Comparison of ENCODE assay signal across 16 mouse cellular contexts in the genomic region with DNA sequence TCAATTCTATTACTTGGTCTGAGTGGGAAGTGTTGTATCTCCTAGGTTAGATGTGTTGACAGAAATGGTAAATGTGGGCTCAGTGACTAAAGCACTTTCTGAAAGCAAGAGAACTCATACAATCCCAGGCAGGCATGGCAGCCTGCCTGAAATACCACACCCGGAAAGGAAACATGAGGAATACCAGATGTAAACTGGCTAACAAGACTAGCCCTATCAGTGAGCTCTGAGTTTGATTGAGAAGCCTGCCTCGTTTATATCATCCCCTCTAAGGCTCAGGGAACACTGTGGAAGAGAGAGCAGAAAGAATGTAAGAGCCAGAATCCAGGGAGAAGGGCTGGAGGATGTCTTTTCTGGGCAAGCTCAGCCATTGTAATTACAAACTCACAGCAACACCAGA. TPM values are rescaled to one million over a fixed set of nuclear protein-coding genes. Genes with fewer than 3 reads are reported as not detected.
A peak's percentile ranks its signal among the peaks of the same experiment; 100 is the strongest.
DNase-seq lines count a peak whose midpoint lies in the region; ATAC-seq and TF ChIP-seq lines count a peak whose summit lies in the region.
"Had no signal": no experiment of that assay in that cellular context is flagged by ENCODE, and none has a peak within 500 bp of the region (broad histone marks: within the 10 kb centered on the region; RNA-seq: fewer than 3 reads in every experiment).

No protein-coding gene starts in this region.

- H3K27me3 ChIP-seq in heart, postnatal 0 days (ENCODE audit: control insufficient read depth, insufficient read depth, low read length) = peaks cover 26% of the 10 kb centered on the region
- peaks cover 29% of the 10 kb centered on the region for H3K27me3 ChIP-seq in heart, embryonic 10.5 days (ENCODE audit: insufficient read depth, poor library complexity, severe bottlenecking)
- peaks cover 14% of the 10 kb centered on the region for H3K27me3 ChIP-seq in midbrain, embryonic 14.5 days (ENCODE audit: control insufficient read depth, insufficient read depth, low read length)
- peaks cover 27% of the 10 kb centered on the region for H3K27me3 ChIP-seq in midbrain, embryonic 13.5 days
- H3K27me3 ChIP-seq in embryonic facial prominence, embryonic 13.5 days = peaks cover 5% of the 10 kb centered on the region; the same call in 1 of the 2 replicates
- no peaks in the 10 kb centered on the region for H3K27me3 ChIP-seq in stomach, postnatal 0 days (ENCODE audit: control insufficient read depth, insufficient read depth, low read length)
- H3K27me3 ChIP-seq: CH12.LX had no signal

- H3K9me3 ChIP-seq in heart, postnatal 0 days (replicated peaks; ENCODE audit: control insufficient read depth, low read length) = no peaks in the 10 kb centered on the region
- H3K9me3 ChIP-seq in heart, embryonic 10.5 days = no peaks in the 10 kb centered on the region
- no peaks in the 10 kb centered on the region for H3K9me3 ChIP-seq in midbrain, embryonic 14.5 days (ENCODE audit: control insufficient read depth, low read length)
- no peaks in the 10 kb centered on the region for H3K9me3 ChIP-seq in midbrain, embryonic 13.5 days
- H3K9me3 ChIP-seq in embryonic facial prominence, embryonic 13.5 days = no peaks in the 10 kb centered on the region
- no peaks in the 10 kb centered on the region for H3K9me3 ChIP-seq in stomach, postnatal 0 days (ENCODE audit: control insufficient read depth, low read length)
- H3K9me3 ChIP-seq: embryonic facial prominence, embryonic 15.5 days; heart, embryonic 15.5 days; neural tube, embryonic 13.5 days had no signal

- TF ChIP-seq EP300 in heart, postnatal 0 days (IDR thresholded peaks at IDR 0.05; ENCODE audit: low read depth) = no peak
- TF ChIP-seq EP300 in stomach, postnatal 0 days (optimal IDR thresholded peaks at IDR 0.05) = no peak

- no peak overlapping the region for H3K4me2 ChIP-seq in heart, postnatal 0 days (ENCODE audit: low read depth, low read length)
- no peak overlapping the region for H3K4me2 ChIP-seq in midbrain, embryonic 14.5 days (ENCODE audit: low read length)
- H3K4me2 ChIP-seq in midbrain, embryonic 13.5 days (replicated peaks) = no peak overlapping the region
- peak overlapping the region; percentile 18; the same call in 1 of the 2 replicates for H3K4me2 ChIP-seq in embryonic facial prominence, embryonic 13.5 days
- no peak overlapping the region for H3K4me2 ChIP-seq in stomach, postnatal 0 days (replicated peaks; ENCODE audit: low read depth)
- H3K4me2 ChIP-seq: embryonic facial prominence, embryonic 15.5 days; heart, embryonic 15.5 days; neural tube, embryonic 13.5 days had no signal

- peak; percentile 62; the same call in 1 of the 2 replicates for ATAC-seq in heart, postnatal 0 days (ENCODE audit: insufficient read depth, low read depth)
- no peak for ATAC-seq in midbrain, embryonic 14.5 days (ENCODE audit: low FRiP score, low TSS enrichment)
- ATAC-seq in midbrain, embryonic 13.5 days = no peak
- no peak for ATAC-seq in embryonic facial prominence, embryonic 13.5 days (ENCODE audit: insufficient number of reproducible peaks, insufficient read depth, low FRiP score, low TSS enrichment, low read depth)
- ATAC-seq in stomach, postnatal 0 days (ENCODE audit: low FRiP score, low TSS enrichment) = peak; percentile 69
- ATAC-seq: liver, postnatal 0 days had no signal

- no peaks in the 10 kb centered on the region for H3K36me3 ChIP-seq in heart, postnatal 0 days (replicated peaks; ENCODE audit: control insufficient read depth, insufficient read depth, low read length)
- no peaks in the 10 kb centered on the region for H3K36me3 ChIP-seq in heart, embryonic 10.5 days
- H3K36me3 ChIP-seq in midbrain, embryonic 14.5 days (ENCODE audit: control insufficient read depth, insufficient read depth, low read length) = no peaks in the 10 kb centered on the region
- no peaks in the 10 kb centered on the region for H3K36me3 ChIP-seq in midbrain, embryonic 13.5 days
- H3K36me3 ChIP-seq in embryonic facial prominence, embryonic 13.5 days = no peaks in the 10 kb centered on the region
- no peaks in the 10 kb centered on the region for H3K36me3 ChIP-seq in stomach, postnatal 0 days (ENCODE audit: control insufficient read depth, insufficient read depth, low read length)
- H3K36me3 ChIP-seq: embryonic facial prominence, embryonic 15.5 days; heart, embryonic 15.5 days; neural tube, embryonic 13.5 days had no signal

- no peak overlapping the region for H3K9ac ChIP-seq in heart, postnatal 0 days (replicated peaks; ENCODE audit: low read depth, low read length)
- H3K9ac ChIP-seq in midbrain, embryonic 14.5 days (replicated peaks; ENCODE audit: low read length) = no peak overlapping the region
- no peak overlapping the region for H3K9ac ChIP-seq in midbrain, embryonic 13.5 days (replicated peaks)
- H3K9ac ChIP-seq in embryonic facial prominence, embryonic 13.5 days = no peak overlapping the region
- no peak overlapping the region for H3K9ac ChIP-seq in stomach, postnatal 0 days (ENCODE audit: low read length)
- H3K9ac ChIP-seq: embryonic facial prominence, embryonic 15.5 days; heart, embryonic 15.5 days; liver, postnatal 0 days; neural tube, embryonic 13.5 days had no signal

- DNase-seq in heart, postnatal 0 days (ENCODE audit: low spot score) = peak; percentile 34
- DNase-seq in heart, embryonic 10.5 days (ENCODE audit: low spot score) = no peak
- peak; percentile 36 for DNase-seq in midbrain, embryonic 14.5 days
- peak; percentile 67 for DNase-seq in stomach, postnatal 0 days (ENCODE audit: low spot score)
- DNase-seq in frontal cortex, adult 2 months (ENCODE audit: extremely low spot score in 1 of 2, low spot score in 1 of 2) = no peak
- DNase-seq in gastrocnemius, adult 18-20 months (ENCODE audit: low spot score) = no peak
- DNase-seq: adrenal gland, postnatal 25 days; cerebellum, adult 11 months; liver, postnatal 0 days; thymus, postnatal 14 days had no signal

- H3K4me1 ChIP-seq in heart, postnatal 0 days (ENCODE audit: control insufficient read depth, insufficient read depth) = no peaks in the 10 kb centered on the region; the same call in 1 of the 2 replicates
- H3K4me1 ChIP-seq in heart, embryonic 10.5 days = peaks cover 6% of the 10 kb centered on the region; the same call in 1 of the 2 replicates
- H3K4me1 ChIP-seq in midbrain, embryonic 14.5 days (ENCODE audit: control insufficient read depth, insufficient read depth, low read length) = no peaks in the 10 kb centered on the region
- no peaks in the 10 kb centered on the region for H3K4me1 ChIP-seq in midbrain, embryonic 13.5 days (replicated peaks)
- peaks cover 23% of the 10 kb centered on the region for H3K4me1 ChIP-seq in embryonic facial prominence, embryonic 13.5 days
- no peaks in the 10 kb centered on the region for H3K4me1 ChIP-seq in stomach, postnatal 0 days (replicated peaks; ENCODE audit: control insufficient read depth, insufficient read depth)
- H3K4me1 ChIP-seq: neural tube, embryonic 13.5 days had no signal

- no peak overlapping the region for H3K27ac ChIP-seq in heart, postnatal 0 days (ENCODE audit: low read depth)
- no peak overlapping the region for H3K27ac ChIP-seq in heart, embryonic 10.5 days
- H3K27ac ChIP-seq in midbrain, embryonic 14.5 days (replicated peaks; ENCODE audit: low read depth, low read length) = no peak overlapping the region
- H3K27ac ChIP-seq in midbrain, embryonic 13.5 days = no peak overlapping the region
- H3K27ac ChIP-seq in embryonic facial prominence, embryonic 13.5 days = no peak overlapping the region
- no peak overlapping the region for H3K27ac ChIP-seq in stomach, postnatal 0 days (replicated peaks)
- H3K27ac ChIP-seq: embryonic facial prominence, embryonic 15.5 days; heart, embryonic 15.5 days; neural tube, embryonic 13.5 days had no signal

- WGBS in heart, postnatal 0 days = 10% methylated on average over 2 of the region's 2 CpGs
- 25% methylated on average over 2 of the region's 2 CpGs for WGBS in heart, embryonic 10.5 days
- 40% methylated on average over 2 of the region's 2 CpGs for WGBS in midbrain, embryonic 14.5 days
- WGBS in midbrain, embryonic 13.5 days = 56% methylated on average over 2 of the region's 2 CpGs
- 6% methylated on average over 2 of the region's 2 CpGs for WGBS in embryonic facial prominence, embryonic 13.5 days
- 12% methylated on average over 2 of the region's 2 CpGs for WGBS in stomach, postnatal 0 days

- no peak overlapping the region for H3K4me3 ChIP-seq in heart, postnatal 0 days (ENCODE audit: low read depth, low read length)
- no peak overlapping the region for H3K4me3 ChIP-seq in heart, embryonic 10.5 days
- H3K4me3 ChIP-seq in midbrain, embryonic 14.5 days (replicated peaks; ENCODE audit: low read depth, low read length) = no peak overlapping the region
- no peak overlapping the region for H3K4me3 ChIP-seq in midbrain, embryonic 13.5 days (replicated peaks)
- peak overlapping the region; percentile 24 for H3K4me3 ChIP-seq in embryonic facial prominence, embryonic 13.5 days
- no peak overlapping the region for H3K4me3 ChIP-seq in stomach, postnatal 0 days (ENCODE audit: low read depth, low read length)
- H3K4me3 ChIP-seq: embryonic facial prominence, embryonic 15.5 days; heart, embryonic 15.5 days; neural tube, embryonic 13.5 days had no signal

- no peak for TF ChIP-seq CTCF in heart, postnatal 0 days (IDR thresholded peaks at IDR 0.05; ENCODE audit: low read depth)
- no peak for TF ChIP-seq CTCF in stomach, postnatal 0 days (IDR thresholded peaks at IDR 0.05; ENCODE audit: low read depth)

RNA-seq across cellular contexts. Expression of a gene that starts 7.0 kb away (rescaled TPM):
- 0.31 and 1.9 TPM in 2 replicates for total RNA-seq in heart, postnatal 0 days (2014; rRNA removed; ENCODE audit: low replicate concordance)
- 0.14 and 0.25 TPM in 2 replicates for polyA plus RNA-seq in heart, postnatal 0 days (2015; fragmentation: Nextera tagmentation; extraction: Ambion mirVana)
- 0.30 and 2.4 TPM in 2 replicates for polyA plus RNA-seq in heart, embryonic 10.5 days (2016; fragmentation: Nextera tagmentation; extraction: Ambion mirVana)
- polyA plus RNA-seq in midbrain, embryonic 14.5 days (2014; fragmentation: Nextera tagmentation; extraction: Ambion mirVana) = 0.16 TPM in 1 of 2 replicates, not detected in the other
- polyA plus RNA-seq in midbrain, embryonic 13.5 days (2015; fragmentation: Nextera tagmentation; extraction: Ambion mirVana) = 0.05 and 0.26 TPM in 2 replicates
- 13.6 and 16.1 TPM in 2 replicates for polyA plus RNA-seq in embryonic facial prominence, embryonic 13.5 days (2015; fragmentation: Nextera tagmentation; extraction: Ambion mirVana)
- polyA plus RNA-seq in stomach, postnatal 0 days (2015; fragmentation: Nextera tagmentation; extraction: Ambion mirVana) = 78.3 and 83.9 TPM in 2 replicates
- polyA plus RNA-seq in frontal cortex, adult 2 months (2012; rRNA removed) = 0.10 and 0.15 TPM in 2 replicates
- under 1 TPM; 0.11 to 0.74 TPM for total RNA-seq in gastrocnemius, adult 18-20 months (2021)
- total RNA-seq: adrenal gland, postnatal 25 days; CH12.LX had no signal

RNA-seq across cellular contexts. Expression of a gene that starts 45.4 kb away (rescaled TPM):
- 20.5 and 20.8 TPM in 2 replicates for total RNA-seq in heart, postnatal 0 days (2014; rRNA removed; ENCODE audit: low replicate concordance)
- 7.4 and 7.9 TPM in 2 replicates for polyA plus RNA-seq in heart, postnatal 0 days (2015; fragmentation: Nextera tagmentation; extraction: Ambion mirVana)
- 15.8 and 16.9 TPM in 2 replicates for polyA plus RNA-seq in heart, embryonic 10.5 days (2016; fragmentation: Nextera tagmentation; extraction: Ambion mirVana)
- polyA plus RNA-seq in midbrain, embryonic 14.5 days (2014; fragmentation: Nextera tagmentation; extraction: Ambion mirVana) = 6.8 and 8.7 TPM in 2 replicates
- polyA plus RNA-seq in midbrain, embryonic 13.5 days (2015; fragmentation: Nextera tagmentation; extraction: Ambion mirVana) = 3.9 and 5.5 TPM in 2 replicates
- polyA plus RNA-seq in embryonic facial prominence, embryonic 13.5 days (2015; fragmentation: Nextera tagmentation; extraction: Ambion mirVana) = 13.0 and 13.3 TPM in 2 replicates
- 22.3 and 24.8 TPM in 2 replicates for polyA plus RNA-seq in stomach, postnatal 0 days (2015; fragmentation: Nextera tagmentation; extraction: Ambion mirVana)
- 2.8 and 3.1 TPM in 2 replicates for polyA plus RNA-seq in frontal cortex, adult 2 months (2012; rRNA removed)
- 1 to 10 TPM; 4.4 to 5.0 TPM for total RNA-seq in gastrocnemius, adult 18-20 months (2021)

Comparison
In these comparisons a context has a peak if more than half of its experiments do, and no peak if none do; other contexts are left out.
1. DNase-seq: peak in heart, postnatal 0 days (single experiment), midbrain, embryonic 14.5 days (single experiment) and stomach, postnatal 0 days (single experiment); none in heart, embryonic 10.5 days (single experiment), frontal cortex, adult 2 months (0 of 2) and gastrocnemius, adult 18-20 months (single experiment).
2. ATAC-seq: peak in heart, postnatal 0 days (single experiment) and stomach, postnatal 0 days (single experiment); none in midbrain, embryonic 14.5 days (single experiment), midbrain, embryonic 13.5 days (single experiment) and embryonic facial prominence, embryonic 13.5 days (single experiment).